Mouse (Mus musculus) ES-E14 (cell line): ENCODE measurements around the gene Dapk2. TPM values are rescaled to one million over a fixed set of nuclear protein-coding genes. Genes with fewer than 3 reads are reported as not detected.
A peak's percentile ranks its signal among the peaks of the same experiment; 100 is the strongest.

ENCODE experiments used
- DNase-seq: peaks from one replicate; pipeline ENCODE4 v3.0.0-alpha.2; 2013; ENCODE audit warnings: low read depth, low spot score
- H3K27ac ChIP-seq: 2 replicates; pipeline ENCODE4 v1.5.1; 2012; ENCODE audit warnings: low read depth, mild to moderate bottlenecking, low read length, moderate library complexity, mixed read lengths; ENCODE audit not compliant: poor library complexity, insufficient read depth, severe bottlenecking
- H3K36me3 ChIP-seq: 2 replicates; pipeline ENCODE4 v1.6.1; 2012; ENCODE audit warnings: mild to moderate bottlenecking, low read length, moderate library complexity, mixed read lengths; ENCODE audit not compliant: control insufficient read depth, poor library complexity, insufficient read depth, severe bottlenecking
- H3K4me1 ChIP-seq, 2 experiments: fragments of 150-350 bp in 1 of 2; sonication (generic) in 1 of 2; 2 replicates each; pipeline ENCODE4 v1.6.1; 2012; ENCODE audit warnings: low read length in 2 of 2, mild to moderate bottlenecking in 1 of 2, mixed read lengths in 1 of 2; ENCODE audit not compliant: control insufficient read depth in 2 of 2, insufficient read depth in 2 of 2, poor library complexity in 1 of 2
- H3K4me3 ChIP-seq, 2 experiments: fragments of 150-350 bp in 1 of 2; sonication (generic) in 1 of 2; 2 replicates each; pipeline ENCODE4 v1.5.1; 2012; ENCODE audit warnings: low read length in 2 of 2, low read depth in 1 of 2, mild to moderate bottlenecking in 1 of 2, mixed read lengths in 1 of 2; ENCODE audit not compliant: insufficient read depth in 1 of 2, poor library complexity in 1 of 2, severe bottlenecking in 1 of 2
- H3K9ac ChIP-seq: 2 replicates; pipeline ENCODE4 v1.6.1; 2012; ENCODE audit warnings: low read depth, mild to moderate bottlenecking, low read length, mixed read lengths; ENCODE audit not compliant: poor library complexity, insufficient read depth, severe bottlenecking
- H3K9me3 ChIP-seq: fragments of 150-350 bp; sonication (generic); 2 replicates; pipeline ENCODE4 v1.6.1; 2012; ENCODE audit warnings: low read depth, mild to moderate bottlenecking, low read length; ENCODE audit not compliant: control insufficient read depth, insufficient read depth
- CHD2 ChIP-seq: IDR thresholded peaks from 2 replicates; pipeline ENCODE4 v1.6.1; 2014; ENCODE audit warnings: mild to moderate bottlenecking, low read depth, low read length, inconsistent platforms
- HCFC1 ChIP-seq: IDR thresholded peaks from 2 replicates; pipeline ENCODE4 v1.6.1; 2012; ENCODE audit warnings: low read length, inconsistent platforms, borderline replicate concordance; ENCODE audit not compliant: insufficient read depth
- MAFK ChIP-seq: IDR thresholded peaks from 2 replicates; pipeline ENCODE4 v1.6.1; 2014; ENCODE audit warnings: mild to moderate bottlenecking, low read depth, low read length, inconsistent platforms; ENCODE audit not compliant: insufficient read depth
- ZC3H11A ChIP-seq: IDR thresholded peaks from 2 replicates; pipeline ENCODE4 v1.6.1; 2012; ENCODE audit warnings: low read depth, mild to moderate bottlenecking, inconsistent platforms, low read length, borderline replicate concordance
- ZNF384 ChIP-seq: IDR thresholded peaks from 2 replicates; pipeline ENCODE4 v1.6.1; 2012; ENCODE audit warnings: low read depth, low read length, inconsistent platforms
- in situ Hi-C, 2 experiments: fragments of 600-800 bp; cut with MboI; formaldehyde crosslinking; loops; one replicate each; pipeline ENCODE4 v1.15.1; 2025; ENCODE audit warnings: low sequenced_read_pairs in 2 of 2, inconsistent platforms in 1 of 2; ENCODE audit not compliant: unreplicated experiment in 2 of 2
- total RNA-seq: library from RNA; depleted of rRNA; stranded (reverse); fragments of 300-350 nt; gene quantifications from 2 replicates; pipeline ENCODE4 v1.2.3, GENCODE M21; 2012

Dapk2 gene
- total RNA-seq, 1 experiment = 1.2 TPM

DNA sequence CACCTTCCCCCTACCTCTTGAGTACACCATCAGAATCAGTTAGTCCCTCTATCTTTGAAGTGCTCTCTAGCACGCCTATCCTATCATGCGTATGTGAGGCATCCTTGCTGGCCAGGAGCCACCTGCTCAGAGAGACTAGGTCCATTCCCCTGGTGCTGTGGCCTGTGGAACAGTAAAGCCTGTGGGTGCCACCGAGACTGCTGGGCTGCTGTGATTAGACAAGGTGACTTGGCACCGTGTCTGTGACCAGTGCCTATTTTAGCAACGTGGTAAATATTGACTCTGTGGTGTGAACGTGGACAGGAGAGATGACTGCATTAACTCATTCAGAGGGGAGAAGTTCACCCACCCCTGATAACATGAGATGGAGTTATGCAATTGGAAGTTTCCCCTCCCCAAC lies 21.8 kb downstream of the Dapk2 start:
- Histone ChIP-seq H3K4me3 (no peak overlapping the region), H3K36me3 (no peaks in the 10 kb centered on the region), H3K27ac (no peak overlapping the region), H3K9ac (no peak overlapping the region), H3K4me1 (peaks cover 0 to 4% of the 10 kb centered on the region in 2 experiments; a peak in 1 of 4 replicates), H3K9me3 (no peaks in the 10 kb centered on the region)
- in situ Hi-C loops = no loop called here
- DNase-seq = no peak
- no peak for TF ChIP-seq HCFC1
- TF ChIP-seq MAFK = no peak
- no peak for TF ChIP-seq ZC3H11A
- TF ChIP-seq ZNF384 = no peak
- no peak for TF ChIP-seq CHD2

- Histone ChIP-seq H3K4me1 (peaks cover 0 to 4% of the 10 kb centered on the region in 2 experiments; a peak in 1 of 4 replicates), H3K4me3 (no peak overlapping the region), H3K27ac (no peak overlapping the region), H3K9ac (no peak overlapping the region), H3K9me3 (no peaks in the 10 kb centered on the region), H3K36me3 (no peaks in the 10 kb centered on the region)
- in situ Hi-C loops = no loop called here
- peak; percentile 58 for DNase-seq
- TF ChIP-seq ZNF384 = no peak
- no peak for TF ChIP-seq ZC3H11A
- no peak for TF ChIP-seq MAFK
- TF ChIP-seq HCFC1 = no peak
- TF ChIP-seq CHD2 = no peak
Observed at GRCm38 (mm10) chr9:66181126-66181825, 23.3 kb downstream of the Dapk2 start.

GRCm38 (mm10) chr9:66181826-66182678 lies 24.0 kb downstream of the Dapk2 start:
- TF ChIP-seq ZC3H11A (no peak), HCFC1 (no peak), MAFK (no peak), CHD2 (no peak), ZNF384 (no peak)
- no peak overlapping the region for H3K27ac ChIP-seq
- in situ Hi-C loops = no loop called here
- no peak for DNase-seq
- H3K9ac ChIP-seq = no peak overlapping the region
- H3K4me3 ChIP-seq = no peak overlapping the region
- H3K36me3 ChIP-seq = no peaks in the 10 kb centered on the region
- peaks cover 0 to 4% of the 10 kb centered on the region in 2 experiments; a peak in 1 of 4 replicates for H3K4me1 ChIP-seq
- no peaks in the 10 kb centered on the region for H3K9me3 ChIP-seq

GRCm38 (mm10) chr9:66182679-66182993 lies 24.6 kb downstream of the Dapk2 start:
- H3K36me3 ChIP-seq = no peaks in the 10 kb centered on the region
- no peaks in the 10 kb centered on the region for H3K9me3 ChIP-seq
- in situ Hi-C loops = no loop called here
- H3K9ac ChIP-seq = no peak overlapping the region
- no peak overlapping the region for H3K4me3 ChIP-seq
- no peak for TF ChIP-seq CHD2
- TF ChIP-seq MAFK = no peak
- no peak for TF ChIP-seq HCFC1
- TF ChIP-seq ZNF384 = no peak
- TF ChIP-seq ZC3H11A = no peak
- H3K27ac ChIP-seq = no peak overlapping the region
- H3K4me1 ChIP-seq = peaks cover 0 to 4% of the 10 kb centered on the region in 2 experiments; a peak in 1 of 4 replicates
- DNase-seq = no peak
